Mouse (Mus musculus) forebrain, postnatal 0 days (tissue): ENCODE data around the gene Phf23. TPM values are rescaled to one million over a fixed set of nuclear protein-coding genes. Genes with fewer than 3 reads are reported as not detected.
"Not testable (repeated sequence)": the region's sequence is repeated elsewhere in the genome, so short reads cannot be mapped to it uniquely, and the experiment has no call there.

Experiments used
- ATAC-seq: fragments of 200-750 bp; cut with Nextera tagmentation; 2 replicates; pipeline ENCODE4 v1.8.0; 2017; ENCODE audit warnings: mild to moderate bottlenecking, moderate library complexity
- DNase-seq: peaks from one replicate; pipeline ENCODE4 v3.0.0-alpha.2; 2015
- H3K27ac ChIP-seq: fragments of 300-500 bp; sonication (generic); 2 replicates; pipeline ENCODE4 v1.5.1; 2014; ENCODE audit warnings: low read depth, mild to moderate bottlenecking, antibody characterized with exemption, low read length, moderate library complexity, mixed read lengths
- H3K27me3 ChIP-seq: fragments of 300-500 bp; sonication (generic); 2 replicates; pipeline ENCODE4 v1.6.1; 2014; ENCODE audit warnings: mild to moderate bottlenecking, low read length, mixed read lengths; ENCODE audit not compliant: insufficient read depth
- H3K36me3 ChIP-seq: fragments of 300-500 bp; sonication (generic); 2 replicates; pipeline ENCODE4 v1.6.1; 2014; ENCODE audit warnings: mild to moderate bottlenecking, moderate library complexity; ENCODE audit not compliant: insufficient read depth
- H3K4me1 ChIP-seq: fragments of 300-500 bp; sonication (generic); 2 replicates; pipeline ENCODE4 v1.6.1; 2014; ENCODE audit warnings: antibody characterized with exemption; ENCODE audit not compliant: insufficient read depth
- H3K4me2 ChIP-seq: fragments of 300-500 bp; sonication (generic); 2 replicates; pipeline ENCODE4 v1.6.1; 2014; ENCODE audit warnings: low read depth, mild to moderate bottlenecking, moderate library complexity
- H3K4me3 ChIP-seq: fragments of 300-500 bp; sonication (generic); 2 replicates; pipeline ENCODE4 v1.5.1; 2014; ENCODE audit warnings: low read depth, low read length, mixed read lengths
- H3K9ac ChIP-seq: fragments of 300-500 bp; sonication (generic); 2 replicates; pipeline ENCODE4 v1.6.1; 2014; ENCODE audit warnings: mild to moderate bottlenecking
- H3K9me3 ChIP-seq: fragments of 300-500 bp; sonication (generic); 2 replicates; pipeline ENCODE4 v1.6.1; 2016; ENCODE audit warnings: low read length
- CTCF ChIP-seq: sonication (generic); IDR thresholded peaks from 2 replicates; pipeline ENCODE4 v1.5.1; 2016; ENCODE audit warnings: antibody characterized with exemption, control low read depth, low read depth
- WGBS: fragments of 180-500 bp; shearing (Covaris S2); extraction: QIAGEN DNeasy Blood & Tissue Kit; methylation state at CpG from one replicate; pipeline ENCODE4 v1.1.7; 2014; 5-methylcytosine and 5-hydroxymethylcytosine counted together
- polyA plus RNA-seq: library from polyadenylated mRNA; unstranded; fragments of >200 nt; fragmentation: Nextera tagmentation; extraction: Ambion mirVana; gene quantifications from 2 replicates; pipeline ENCODE4 v1.2.1, GENCODE M21; 2015
- total RNA-seq: library from RNA; depleted of rRNA; stranded (reverse); fragments of >200 nt; gene quantifications from 2 replicates; pipeline ENCODE4 v1.2.3, GENCODE M21; 2014

Gene Phf23
- total and polyA plus RNA-seq, 2 experiments from 2014 or later: 47.6 to 49.7 TPM

DNA sequence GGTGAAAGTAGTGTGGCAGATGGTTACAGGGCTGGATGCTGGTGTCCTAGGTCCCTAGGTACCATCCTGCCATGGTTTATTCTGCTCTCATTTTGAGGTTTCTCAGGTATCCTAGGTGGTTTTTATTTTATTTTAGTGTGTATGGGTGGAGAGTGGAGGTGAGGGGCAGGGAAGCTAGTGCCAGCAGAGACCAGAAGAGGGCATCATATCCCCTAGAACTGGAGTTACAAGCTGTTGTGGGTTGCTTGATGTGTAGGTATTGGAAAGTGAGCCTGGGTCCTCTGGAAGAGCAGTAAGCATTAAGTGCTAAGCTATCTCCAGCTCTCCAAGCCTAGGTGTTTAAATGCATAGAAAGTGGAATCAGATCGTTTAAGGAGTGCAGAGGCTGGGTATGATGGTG, 43.3 kb upstream of the Phf23 start:
- Histone ChIP-seq H3K27ac (no peak overlapping the region), H3K9ac (no peak overlapping the region), H3K4me3 (no peak overlapping the region), H3K27me3 (no peaks in the 10 kb centered on the region), H3K4me1 (no peaks in the 10 kb centered on the region), H3K9me3 (no peaks in the 10 kb centered on the region), H3K4me2 (no peak overlapping the region), H3K36me3 (no peaks in the 10 kb centered on the region)
- DNase-seq: no peak
- 31% methylated on average over 1 of the region's 1 CpGs for WGBS
- no peak for TF ChIP-seq CTCF
- no peak for ATAC-seq

DNA sequence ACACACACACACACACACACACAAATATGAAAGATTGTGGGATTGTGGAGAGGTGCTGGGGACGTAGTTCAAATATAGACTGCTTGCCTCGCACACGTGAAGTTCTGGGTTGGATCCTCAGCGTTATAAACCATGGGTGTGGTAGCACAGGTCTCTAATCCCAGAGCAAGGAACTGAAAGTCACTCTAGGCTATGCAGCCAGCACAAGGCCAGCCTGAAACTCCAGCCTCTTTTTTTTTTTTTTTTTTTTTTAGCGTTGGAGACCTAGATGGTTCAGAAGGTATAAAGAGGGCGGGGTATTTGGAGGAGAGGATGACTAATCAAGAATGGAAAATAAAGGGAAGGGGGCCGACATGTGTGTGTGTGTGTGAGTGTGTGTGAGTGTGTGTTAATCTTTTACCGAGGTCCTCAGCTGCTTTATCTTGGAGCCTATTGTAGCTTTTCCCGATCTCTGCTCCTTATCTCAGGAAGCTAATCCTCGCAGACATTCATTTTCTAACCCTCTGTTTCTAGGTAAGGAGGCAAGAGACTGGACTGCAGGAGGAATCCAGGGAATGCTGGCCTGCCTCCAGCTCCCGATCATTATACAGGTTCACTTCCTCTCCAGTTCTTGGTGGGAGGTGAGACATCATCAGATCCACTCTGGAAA, 42.2 kb upstream of the Phf23 start:
- WGBS: 66% methylated on average over 11 of the region's 11 CpGs
- DNase-seq: no peak

GRCm38 (mm10) chr11:69955618-69956017, 40.0 kb upstream of the Phf23 start:
- not testable (repeated sequence) for H3K9ac ChIP-seq, H3K9me3 ChIP-seq, ATAC-seq, H3K27me3 ChIP-seq, H3K4me2 ChIP-seq, H3K4me3 ChIP-seq, H3K27ac ChIP-seq, H3K4me1 ChIP-seq, H3K36me3 ChIP-seq, DNase-seq
- 60% methylated on average over 4 of the region's 4 CpGs for whole genome bisulfite sequencing

More for the DNA sequence above, 42.2 kb upstream of the Phf23 start:
- Histone ChIP-seq H3K36me3 (no peaks in the 10 kb centered on the region), H3K4me3 (no peak overlapping the region), H3K4me1 (no peaks in the 10 kb centered on the region), H3K27me3 (no peaks in the 10 kb centered on the region), H3K9me3 (no peaks in the 10 kb centered on the region), H3K9ac (no peak overlapping the region), H3K27ac (no peak overlapping the region), H3K4me2 (no peak overlapping the region)
- ATAC-seq: no peak
- TF ChIP-seq CTCF: no peak

DNA sequence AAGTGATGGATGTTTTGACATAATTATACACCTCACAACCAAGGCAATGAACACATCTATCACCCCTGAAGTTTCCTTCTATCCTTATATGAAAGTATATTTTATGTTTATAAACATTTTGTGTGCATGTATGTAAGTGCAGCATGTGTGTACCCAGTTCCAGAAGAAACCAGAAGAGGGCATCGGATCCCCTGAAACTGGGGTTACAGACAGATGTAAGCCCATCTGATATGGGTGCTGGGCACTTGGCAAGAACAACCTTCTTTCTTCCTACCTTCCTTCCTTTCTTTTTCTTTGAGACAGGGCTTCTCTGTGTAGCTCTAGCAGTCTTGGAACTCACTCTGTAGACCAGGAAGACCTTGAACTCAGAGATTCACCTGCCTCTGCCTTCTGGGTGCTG, 39.4 kb upstream of the Phf23 start:
- Histone ChIP-seq H3K27me3 (0 out of 2 replicates have a peak, but pooled peaks cover 7% of the 10 kb centered on the region), H3K36me3 (no peaks in the 10 kb centered on the region), H3K27ac (no peak overlapping the region), H3K4me1 (no peaks in the 10 kb centered on the region), H3K4me2 (no peak overlapping the region), H3K9ac (no peak overlapping the region), H3K9me3 (no peaks in the 10 kb centered on the region), H3K4me3 (no peak overlapping the region)
- DNase-seq (no peak), ATAC-seq (no peak)
- no peak for TF ChIP-seq CTCF
- WGBS: 65% methylated on average over 1 of the region's 1 CpGs

GRCm38 (mm10) chr11:69960616-69961015, 35.0 kb upstream of the Phf23 start:
- DNase-seq (no peak), ATAC-seq (no peak)
- Histone ChIP-seq H3K9me3 (no peaks in the 10 kb centered on the region), H3K4me1 (no peaks in the 10 kb centered on the region), H3K4me3 (no peak overlapping the region), H3K27ac (no peak overlapping the region), H3K27me3 (peaks cover 30% of the 10 kb centered on the region), H3K36me3 (no peaks in the 10 kb centered on the region), H3K4me2 (no peak overlapping the region), H3K9ac (no peak overlapping the region)
- WGBS: 27% methylated on average over 5 of the region's 5 CpGs
- TF ChIP-seq CTCF: peak; percentile 34; the same call in 1 of the 2 replicates

DNA sequence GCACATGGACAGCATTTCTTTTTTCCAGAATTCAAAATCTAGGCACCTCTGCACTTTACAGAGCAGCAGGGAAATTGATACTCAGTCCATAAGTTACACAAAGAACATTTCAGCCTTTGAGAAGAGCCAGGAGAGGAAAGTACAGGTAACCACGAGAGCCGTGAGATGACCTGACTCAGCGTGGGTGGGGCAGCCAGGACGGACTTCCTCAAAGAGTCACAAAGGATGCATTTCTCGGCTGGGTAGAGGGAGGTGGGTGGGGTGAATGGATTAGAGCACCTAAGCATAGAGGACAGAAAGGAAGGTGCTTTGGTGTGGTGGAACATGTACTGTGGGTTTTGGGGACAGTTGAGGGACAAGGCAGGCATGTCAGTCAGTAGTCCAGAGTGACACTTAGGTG, 33.7 kb upstream of the Phf23 start:
- 45% methylated on average over 5 of the region's 5 CpGs for WGBS
- peaks cover 42% of the 10 kb centered on the region for H3K27me3 ChIP-seq
- no peak for ATAC-seq

DNA sequence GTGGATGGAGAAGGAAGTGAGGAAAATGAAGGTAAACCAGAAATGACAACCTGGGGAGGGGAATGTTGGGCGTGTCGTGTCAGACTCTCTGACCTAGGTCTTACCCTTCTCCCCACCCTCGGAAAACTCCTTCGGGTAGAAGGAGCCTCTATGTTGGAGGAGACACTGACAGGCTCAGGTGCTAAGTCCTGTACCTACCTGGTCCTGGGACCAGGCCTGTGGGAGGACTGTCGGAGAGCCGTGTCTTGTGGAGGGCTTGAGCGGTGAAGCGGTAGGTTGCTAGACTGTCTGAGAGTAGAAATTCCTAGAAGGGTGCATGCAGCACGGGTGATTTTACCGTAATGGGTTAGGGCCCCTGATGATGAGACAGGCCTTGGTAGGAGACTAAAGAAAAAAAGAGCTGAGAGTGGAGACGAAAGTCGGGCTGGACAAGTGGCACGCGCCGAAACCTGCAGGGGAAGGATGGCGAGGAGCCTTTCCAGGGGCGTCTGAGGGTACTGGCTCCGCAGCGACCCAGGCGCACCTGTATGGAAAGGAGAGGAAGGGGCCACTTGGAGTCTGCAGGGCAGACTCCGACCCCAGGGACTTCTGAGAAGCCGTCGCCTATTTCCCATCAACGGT, 30.8 kb upstream of the Phf23 start, which contains the start of gene Cldn7:
Cldn7 (plus strand) TSS at position 130 of the 621 bp plus-strand sequence.
- Histone ChIP-seq H3K4me2 (no peak within 1 kb of the TSS), H3K27ac (no peak within 1 kb of the TSS), H3K9me3 (no peaks in the 10 kb centered on the region), H3K4me3 (0 out of 2 replicates have a peak within 1 kb of the TSS, but pooled peaks have one; percentile 3), H3K4me1 (0 out of 2 replicates have a peak, but pooled peaks cover 3% of the 10 kb centered on the region), H3K36me3 (peaks cover 18% of the 10 kb centered on the region), H3K9ac (no peak within 1 kb of the TSS), H3K27me3 (peaks cover 49% of the 10 kb centered on the region)
- ATAC-seq (no peak), DNase-seq (no peak)
- 9% methylated on average over 24 of the region's 24 CpGs for WGBS
- no peak for TF ChIP-seq CTCF

More for the DNA sequence above, 33.7 kb upstream of the Phf23 start:
- H3K9me3 ChIP-seq: no peaks in the 10 kb centered on the region
- H3K4me2 ChIP-seq: no peak overlapping the region
- no peaks in the 10 kb centered on the region for H3K36me3 ChIP-seq
- no peak for TF ChIP-seq CTCF
- no peak overlapping the region for H3K4me3 ChIP-seq
- DNase-seq: no peak
- no peak overlapping the region for H3K9ac ChIP-seq
- H3K27ac ChIP-seq: no peak overlapping the region
- H3K4me1 ChIP-seq: 0 out of 2 replicates have a peak, but pooled peaks cover 3% of the 10 kb centered on the region
